Mouse (Mus musculus) cortical plate, adult 2 months (tissue): ENCODE measurements around the gene Stambp.

Source experiments
- CTCF ChIP-seq: fragments of 200-500 bp; IDR thresholded peaks from 2 replicates; pipeline ENCODE4 v1.5.1; 2011; ENCODE audit warnings: mild to moderate bottlenecking, control low read depth, low read length; ENCODE audit not compliant: insufficient read depth; ENCODE audit errors: extremely low read depth
- POLR2A ChIP-seq: fragments of 200-500 bp; IDR thresholded peaks from 2 replicates; pipeline ENCODE4 v1.6.1; 2011; ENCODE audit warnings: mild to moderate bottlenecking, low read length, control low read depth; ENCODE audit not compliant: insufficient read depth; ENCODE audit errors: extremely low read depth

- no peak for TF ChIP-seq POLR2A
- no peak for TF ChIP-seq CTCF
Observed at GRCm38 (mm10) chr6:83595035-83595434, 22.5 kb upstream of the Stambp start.
